Comparison of ENCODE assay signal across 9 mouse cellular contexts in the genomic region with DNA sequence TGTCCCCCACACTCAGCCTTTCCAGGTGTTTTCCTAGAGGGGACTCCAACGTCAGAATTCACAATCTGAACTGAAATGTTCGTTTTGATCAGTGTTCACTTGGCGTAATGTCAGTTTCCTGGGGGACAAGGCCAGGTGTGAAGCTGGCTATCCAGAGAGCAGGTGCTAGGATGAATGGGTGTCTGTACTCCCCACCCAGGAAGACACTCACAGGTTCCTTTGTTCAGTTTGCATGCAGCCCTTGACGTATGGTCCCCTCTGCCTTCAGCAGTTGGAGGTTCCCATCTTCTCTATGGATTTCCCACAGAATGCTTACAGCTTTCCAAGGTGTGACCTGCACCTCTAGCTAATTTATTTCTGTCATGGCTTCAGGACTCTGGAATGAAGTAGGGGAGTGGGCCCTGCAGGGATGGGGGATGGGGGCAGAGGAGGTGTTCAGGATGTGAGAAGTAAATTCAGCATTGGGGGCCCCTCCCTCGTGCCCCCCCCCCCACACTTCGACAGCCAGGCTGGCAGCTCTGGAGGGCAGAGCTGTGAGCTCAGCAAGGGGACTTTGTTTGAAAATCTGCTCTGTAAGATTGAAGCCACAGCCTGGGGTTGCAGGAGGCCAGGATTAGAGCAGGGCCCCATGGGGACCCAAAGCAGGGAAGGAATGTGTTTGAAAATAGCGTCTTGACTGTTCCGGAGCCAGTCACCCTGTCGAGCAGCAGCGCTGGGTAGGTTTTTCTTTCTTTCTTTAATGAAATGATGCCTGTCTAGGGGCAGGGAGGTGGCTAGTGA.
DNase-seq lines count a peak whose midpoint lies in the region; ATAC-seq and TF ChIP-seq lines count a peak whose summit lies in the region.
"Had no signal": no experiment of that assay in that cellular context is flagged by ENCODE, and none has a peak within 500 bp of the region (broad histone marks: within the 10 kb centered on the region; RNA-seq: fewer than 3 reads in every experiment).

No protein-coding gene starts in this region.

- intact Hi-C loops in left cerebral cortex, postnatal 14 days (cut with DNase I): no loop called here

- H3K9me3 ChIP-seq in stomach, embryonic 14.5 days (ENCODE audit: control insufficient read depth, low read depth, low read length): no peaks in the 10 kb centered on the region
- no peaks in the 10 kb centered on the region for H3K9me3 ChIP-seq in stomach, postnatal 0 days (ENCODE audit: control insufficient read depth, low read length)
- no peaks in the 10 kb centered on the region for H3K9me3 ChIP-seq in forebrain, embryonic 15.5 days
- no peaks in the 10 kb centered on the region; the same call in 1 of the 2 replicates for H3K9me3 ChIP-seq in midbrain, embryonic 10.5 days (replicated peaks)
- H3K9me3 ChIP-seq in liver, embryonic 11.5 days (ENCODE audit: control insufficient read depth, low read length): no peaks in the 10 kb centered on the region

- H3K36me3 ChIP-seq in stomach, embryonic 14.5 days (ENCODE audit: control insufficient read depth, insufficient read depth, low read length): no peaks in the 10 kb centered on the region
- H3K36me3 ChIP-seq in stomach, postnatal 0 days (ENCODE audit: control insufficient read depth, insufficient read depth, low read length): no peaks in the 10 kb centered on the region
- H3K36me3 ChIP-seq in forebrain, embryonic 15.5 days: no peaks in the 10 kb centered on the region
- peaks cover 26% of the 10 kb centered on the region for H3K36me3 ChIP-seq in midbrain, embryonic 10.5 days
- H3K36me3 ChIP-seq in liver, embryonic 11.5 days (ENCODE audit: control insufficient read depth, insufficient read depth, low read length): no peaks in the 10 kb centered on the region

- H3K4me1 ChIP-seq in stomach, embryonic 14.5 days (ENCODE audit: control insufficient read depth, insufficient read depth, low read length): peaks cover 7% of the 10 kb centered on the region
- H3K4me1 ChIP-seq in stomach, postnatal 0 days (replicated peaks; ENCODE audit: control insufficient read depth, insufficient read depth): no peaks in the 10 kb centered on the region
- H3K4me1 ChIP-seq in forebrain, embryonic 15.5 days: peaks cover 8% of the 10 kb centered on the region
- H3K4me1 ChIP-seq in midbrain, embryonic 10.5 days: peaks cover 33% of the 10 kb centered on the region
- H3K4me1 ChIP-seq in liver, embryonic 11.5 days (replicated peaks; ENCODE audit: control insufficient read depth, insufficient read depth, low read length): no peaks in the 10 kb centered on the region

- TF ChIP-seq EP300 in stomach, postnatal 0 days (optimal IDR thresholded peaks at IDR 0.05): no peak

- H3K4me2 ChIP-seq in stomach, embryonic 14.5 days (replicated peaks; ENCODE audit: low read depth, low read length): peak overlapping the region; percentile 7; the same call in 1 of the 2 replicates
- H3K4me2 ChIP-seq in stomach, postnatal 0 days (replicated peaks; ENCODE audit: low read depth): no peak overlapping the region
- no peak overlapping the region for H3K4me2 ChIP-seq in forebrain, embryonic 15.5 days (replicated peaks)
- no peak overlapping the region for H3K4me2 ChIP-seq in liver, embryonic 11.5 days

- DNase-seq in stomach, postnatal 0 days (ENCODE audit: low spot score): no peak
- peak; percentile 58 for DNase-seq in midbrain, embryonic 10.5 days (ENCODE audit: low spot score)
- no peak for DNase-seq in urinary bladder, adult 2 months (ENCODE audit: low spot score)
- DNase-seq in left cerebral cortex, postnatal 14 days (ENCODE audit: low spot score in 2 of 2): no peak
- DNase-seq in liver, embryonic 11.5 days (ENCODE audit: low spot score): no peak
- DNase-seq: right cerebral cortex, adult 18-20 months; thymus, postnatal 25 days had no signal

- no peaks in the 10 kb centered on the region for H3K27me3 ChIP-seq in stomach, embryonic 14.5 days (ENCODE audit: control insufficient read depth, insufficient read depth, low read length)
- H3K27me3 ChIP-seq in stomach, postnatal 0 days (ENCODE audit: control insufficient read depth, insufficient read depth, low read length): no peaks in the 10 kb centered on the region
- H3K27me3 ChIP-seq in forebrain, embryonic 15.5 days: no peaks in the 10 kb centered on the region
- H3K27me3 ChIP-seq in midbrain, embryonic 10.5 days (ENCODE audit: low read depth, poor library complexity, severe bottlenecking): no peaks in the 10 kb centered on the region
- H3K27me3 ChIP-seq in liver, embryonic 11.5 days (replicated peaks; ENCODE audit: control insufficient read depth, insufficient read depth, low read length): no peaks in the 10 kb centered on the region

- TF ChIP-seq CTCF in stomach, postnatal 0 days (IDR thresholded peaks at IDR 0.05; ENCODE audit: low read depth): no peak

- 0 out of 2 replicates have a peak overlapping the region, but pooled peaks have one; percentile 10 for H3K9ac ChIP-seq in stomach, embryonic 14.5 days (replicated peaks; ENCODE audit: low read depth, low read length)
- no peak overlapping the region for H3K9ac ChIP-seq in stomach, postnatal 0 days (ENCODE audit: low read length)
- no peak overlapping the region for H3K9ac ChIP-seq in forebrain, embryonic 15.5 days (replicated peaks)
- H3K9ac ChIP-seq in liver, embryonic 11.5 days (ENCODE audit: low read depth, low read length): no peak overlapping the region

- 14% methylated on average over 10 of the region's 10 CpGs for WGBS in stomach, embryonic 14.5 days
- WGBS in stomach, postnatal 0 days: 22% methylated on average over 10 of the region's 10 CpGs
- 22% methylated on average over 10 of the region's 10 CpGs for WGBS in forebrain, embryonic 15.5 days
- WGBS in midbrain, embryonic 10.5 days: 17% methylated on average over 10 of the region's 10 CpGs
- 20% methylated on average over 10 of the region's 10 CpGs for WGBS in liver, embryonic 11.5 days

- no peak overlapping the region for H3K4me3 ChIP-seq in stomach, embryonic 14.5 days (ENCODE audit: low read depth, low read length)
- no peak overlapping the region for H3K4me3 ChIP-seq in stomach, postnatal 0 days (ENCODE audit: low read depth, low read length)
- H3K4me3 ChIP-seq in forebrain, embryonic 15.5 days: no peak overlapping the region
- peak overlapping the region; percentile 29 for H3K4me3 ChIP-seq in midbrain, embryonic 10.5 days
- no peak overlapping the region for H3K4me3 ChIP-seq in liver, embryonic 11.5 days (ENCODE audit: low read depth, low read length)

- peak overlapping the region; percentile 27; the same call in 1 of the 2 replicates for H3K27ac ChIP-seq in stomach, embryonic 14.5 days (ENCODE audit: low read length)
- no peak overlapping the region for H3K27ac ChIP-seq in stomach, postnatal 0 days (replicated peaks)
- peak overlapping the region; percentile 46 for H3K27ac ChIP-seq in forebrain, embryonic 15.5 days (replicated peaks)
- H3K27ac ChIP-seq in midbrain, embryonic 10.5 days (replicated peaks): peak overlapping the region; percentile 86
- no peak overlapping the region for H3K27ac ChIP-seq in liver, embryonic 11.5 days (ENCODE audit: low read depth, low read length)

- ATAC-seq in stomach, embryonic 14.5 days (ENCODE audit: insufficient number of reproducible peaks, insufficient read depth, low FRiP score, low read depth): no peak
- no peak for ATAC-seq in stomach, postnatal 0 days (ENCODE audit: low FRiP score, low TSS enrichment)
- ATAC-seq in forebrain, embryonic 15.5 days (replicated peaks): 0 out of 2 replicates have a peak, but pooled peaks have one; percentile 38
- ATAC-seq in liver, embryonic 11.5 days (replicated peaks; ENCODE audit: low FRiP score): no peak

Comparison
In these comparisons a context has a peak if more than half of its experiments do, and no peak if none do; other contexts are left out.
1. H3K27ac ChIP-seq: peak in stomach, embryonic 14.5 days (single experiment), forebrain, embryonic 15.5 days (single experiment) and midbrain, embryonic 10.5 days (single experiment); none in stomach, postnatal 0 days (single experiment) and liver, embryonic 11.5 days (single experiment).